Mouse (Mus musculus) heart, adult 2 months (tissue): ENCODE results near the gene Cdca5.

Experiments used
- CTCF ChIP-seq: fragments of 200-600 bp; IDR thresholded peaks from 2 replicates; pipeline ENCODE4 v1.8.1; 2022; ENCODE audit warnings: antibody characterized with exemption, mild to moderate bottlenecking, moderate library complexity
- EP300 ChIP-seq: fragments of 200-500 bp; IDR thresholded peaks from 2 replicates; pipeline ENCODE4 v1.6.1; 2011; ENCODE audit warnings: low read depth, low read length, control low read depth; ENCODE audit not compliant: insufficient read depth
- POLR2A ChIP-seq: fragments of 200-500 bp; IDR thresholded peaks from 2 replicates; pipeline ENCODE4 v1.6.1; 2011; ENCODE audit warnings: mild to moderate bottlenecking, low read depth, low read length, control low read depth; ENCODE audit not compliant: insufficient read depth

- no peak for TF ChIP-seq EP300
- TF ChIP-seq POLR2A = no peak
- TF ChIP-seq CTCF = no peak
Observed at GRCm38 (mm10) chr19:6048681-6049410, 35.9 kb upstream of the Cdca5 start.
